Mouse (Mus musculus) left cerebral cortex, postnatal 25 days (tissue): Measurements from ENCODE around the gene Tspan4. TPM values are rescaled to one million over a fixed set of nuclear protein-coding genes. Genes with fewer than 3 reads are reported as not detected.

Source experiments
- DNase-seq, 2 experiments: peaks; one replicate each; pipeline ENCODE4 v3.0.0; 2022; ENCODE audit warnings: low spot score in 2 of 2, mixed read lengths in 1 of 2
- intact Hi-C: fragments of 180-260 bp; cut with DNase I; formaldehyde crosslinking; loops from one replicate; pipeline ENCODE4 v1.15.1; 2025
- total RNA-seq, 2 experiments: library from RNA; stranded (reverse); gene quantifications; 2 replicates each; pipeline ENCODE4 v1.2.3; 2021

The Tspan4 gene
- 10 to 100 TPM; 13.8 to 16.6 TPM for total RNA-seq

DNA sequence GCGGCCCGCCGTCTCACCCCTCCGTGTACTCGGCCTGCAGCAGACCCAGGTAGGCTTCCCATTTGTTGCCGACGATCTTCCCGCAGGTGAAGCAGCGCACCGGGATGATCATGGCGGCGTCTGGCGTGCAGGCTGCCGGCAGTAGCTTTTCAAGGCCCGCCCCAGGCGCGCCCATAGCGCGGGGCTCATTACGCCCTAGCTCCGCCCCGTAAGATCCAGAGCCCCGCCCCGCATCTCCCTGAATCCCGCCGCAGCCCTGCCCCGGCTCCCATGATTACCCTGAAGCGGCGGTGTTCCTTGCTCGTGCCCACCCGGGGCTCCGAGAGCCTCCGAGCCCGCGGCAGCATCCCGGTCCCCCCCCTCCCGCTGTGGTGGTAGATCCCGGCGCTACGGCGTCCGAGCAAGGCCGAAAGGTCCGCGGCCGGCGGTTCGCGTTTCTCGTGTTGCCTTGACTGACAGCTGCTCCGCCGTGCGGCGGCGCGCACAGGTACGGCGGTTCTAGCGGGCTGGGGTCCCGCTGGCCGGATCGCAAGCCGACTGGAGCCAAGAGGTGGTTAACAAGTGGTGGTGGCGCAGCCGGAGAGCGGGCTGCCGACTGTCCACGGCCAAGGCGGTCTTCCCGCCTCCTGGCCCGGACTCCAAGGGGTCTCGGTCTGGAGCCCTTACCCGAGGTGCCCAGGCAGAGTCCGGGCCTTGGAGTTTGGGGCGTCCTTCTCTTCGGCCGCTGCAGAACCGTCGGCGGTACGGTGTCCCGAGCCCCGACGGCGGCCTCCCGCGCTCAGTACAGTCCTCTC is at the start of gene Tspan4, which contains the start of gene Polr2l:
Tspan4 (plus strand) TSS at position 230 of the 794 bp plus-strand sequence.
Polr2l (minus strand) TSS at position 122 of the 794 bp plus-strand sequence.
- intact Hi-C loops = no loop called here
- DNase-seq = peak; percentile 85 to 87

DNA sequence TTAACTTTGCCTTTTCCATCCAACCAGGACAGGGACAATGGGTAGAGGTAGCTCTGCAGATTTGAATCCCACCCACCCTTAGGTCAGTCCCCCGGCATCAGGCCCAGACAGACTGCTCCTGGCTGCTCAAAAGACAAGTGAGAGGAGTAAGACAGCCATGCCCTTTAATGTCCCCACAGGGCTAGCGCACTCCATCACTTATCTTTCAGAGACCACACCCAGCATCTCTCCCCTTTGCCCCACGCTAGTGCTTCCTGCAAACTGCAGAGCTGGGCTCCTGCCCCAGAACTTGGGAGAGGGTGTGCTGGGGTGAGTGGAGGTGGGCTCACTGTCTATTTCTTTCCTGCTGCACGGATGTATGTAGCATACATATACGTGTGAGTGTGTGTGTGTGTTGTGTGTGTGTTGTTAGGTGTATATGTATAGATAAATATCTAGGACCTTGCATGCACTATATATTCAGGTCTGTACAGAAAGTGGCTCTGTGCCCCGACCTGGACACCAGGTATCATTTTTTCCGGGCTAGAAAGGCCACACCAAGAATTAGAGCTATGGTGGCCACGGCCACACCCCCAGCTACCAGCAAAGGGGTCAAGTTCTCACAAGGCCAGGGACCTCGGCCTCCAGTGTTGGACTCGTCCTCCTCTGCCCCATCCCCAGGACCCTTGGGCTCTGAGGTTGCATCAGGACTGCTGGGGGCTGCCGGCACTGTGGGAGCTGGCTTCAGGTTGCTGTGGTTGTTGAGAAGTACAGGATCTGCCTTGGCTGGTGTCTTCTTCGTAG is 47.9 kb upstream of the Tspan4 start:
- intact Hi-C loops = no loop called here
- DNase-seq = no peak

DNA sequence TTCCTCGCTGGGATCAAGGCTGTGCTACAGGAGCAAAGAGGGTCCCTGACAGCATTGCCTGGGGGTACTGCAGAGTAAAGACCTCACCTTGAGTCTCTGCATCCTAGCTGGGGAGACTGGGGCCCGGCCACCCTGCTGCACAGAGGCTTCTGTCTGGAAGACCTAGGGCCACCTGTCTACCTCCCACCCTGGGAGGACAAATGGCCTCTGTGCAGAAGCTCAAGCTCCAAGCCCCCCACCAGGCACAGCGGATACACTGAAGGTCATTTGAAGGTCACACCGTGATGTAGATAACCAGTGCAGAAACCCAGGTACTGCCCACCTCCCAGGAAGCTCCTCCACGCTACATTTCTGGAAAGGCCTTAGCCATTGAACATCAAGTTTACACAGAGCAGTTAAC is 46.3 kb upstream of the Tspan4 start:
- intact Hi-C loops = no loop called here
- DNase-seq = no peak

DNA sequence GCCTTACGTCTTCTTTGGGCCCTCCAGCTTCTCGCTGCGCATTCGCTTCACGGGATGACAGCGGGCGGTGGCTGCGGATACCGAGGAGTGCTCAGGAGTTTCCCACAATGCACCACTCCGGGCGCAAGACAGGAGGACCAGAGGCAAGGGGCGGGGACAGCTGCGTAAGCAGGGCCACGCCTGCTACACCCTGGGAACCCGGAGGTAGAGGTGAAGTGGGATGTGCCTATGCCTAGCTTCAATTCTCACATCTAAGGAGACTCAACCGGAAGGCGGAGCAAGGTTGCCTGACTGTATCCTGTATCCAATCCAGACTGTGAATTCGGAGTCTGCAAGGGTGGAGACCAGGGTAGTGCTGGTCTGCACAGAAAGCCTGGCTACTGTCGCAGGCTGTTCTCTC is 45.7 kb upstream of the Tspan4 start, which contains the start of gene Cend1:
Cend1 (minus strand) TSS at position 182 of the 400 bp plus-strand sequence.
- peak; percentile 90 to 97 for DNase-seq
- intact Hi-C loops = no loop called here

DNA sequence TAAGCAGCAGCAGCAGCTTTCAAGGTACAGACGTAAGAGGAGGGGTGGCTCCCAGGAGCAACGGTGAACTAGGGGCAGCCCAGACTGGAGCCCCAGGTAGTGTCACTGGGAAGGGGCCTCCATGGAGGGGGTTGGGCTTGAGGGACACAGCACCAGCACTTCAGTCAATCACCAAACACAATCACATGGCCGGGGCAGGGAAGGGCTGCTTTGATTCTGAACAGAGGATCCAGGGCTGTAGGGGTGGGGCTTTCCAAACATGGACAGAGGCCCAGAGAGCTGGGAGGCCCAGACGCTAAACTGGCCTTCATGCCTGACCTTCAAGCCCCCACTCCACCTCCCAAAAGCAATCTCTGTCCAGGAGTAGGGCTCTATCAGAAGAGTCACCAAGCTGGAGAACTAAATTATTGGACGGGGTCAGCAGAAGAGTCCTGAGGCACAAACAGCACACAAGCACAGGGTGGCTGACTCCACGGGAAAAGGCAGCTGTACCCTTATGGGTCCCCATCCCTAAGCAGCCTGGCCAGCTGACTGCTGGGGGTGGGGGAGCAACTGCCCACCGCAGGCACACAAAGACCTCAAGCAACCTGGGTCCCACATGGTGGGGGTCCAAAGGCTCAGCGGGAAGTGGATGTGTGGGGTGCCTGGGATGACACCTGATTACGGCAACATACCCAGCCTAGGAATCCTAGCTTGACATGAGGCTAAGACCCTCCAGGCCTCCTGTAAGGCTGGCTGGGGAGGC is 45.0 kb upstream of the Tspan4 start:
- DNase-seq = no peak
- intact Hi-C loops = no loop called here

DNA sequence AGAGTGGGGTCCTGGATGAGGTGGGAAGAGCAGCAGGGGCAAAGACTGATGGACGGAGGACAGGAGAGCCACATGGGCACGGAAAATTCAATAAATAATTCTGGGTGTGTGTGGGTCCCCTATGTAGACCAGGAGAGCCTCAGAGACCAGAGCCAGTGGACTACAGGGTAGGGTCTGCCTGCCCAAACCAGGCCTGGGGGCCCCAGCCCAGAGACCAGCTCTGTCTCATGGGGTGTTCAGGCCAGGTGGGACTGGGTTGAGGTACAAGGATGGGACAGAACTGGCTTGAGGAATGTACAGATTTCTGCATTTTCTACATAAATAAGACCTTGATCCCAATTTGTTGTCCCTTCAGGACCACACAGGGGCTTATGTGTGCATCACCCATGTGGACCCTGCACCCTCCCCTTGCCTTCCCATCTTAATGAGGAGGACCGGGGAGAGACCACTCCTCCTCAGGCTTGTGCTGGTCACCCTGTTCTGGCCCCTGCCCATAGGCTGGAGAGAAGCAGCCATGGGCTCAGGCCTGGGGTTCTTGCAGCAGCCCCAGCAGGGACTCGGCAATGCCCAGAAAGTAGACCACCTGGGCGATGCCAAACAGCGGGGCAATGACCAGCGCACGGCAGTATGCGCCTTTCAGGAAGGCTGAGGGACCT is 44.3 kb upstream of the Tspan4 start:
- intact Hi-C loops = no loop called here

DNA sequence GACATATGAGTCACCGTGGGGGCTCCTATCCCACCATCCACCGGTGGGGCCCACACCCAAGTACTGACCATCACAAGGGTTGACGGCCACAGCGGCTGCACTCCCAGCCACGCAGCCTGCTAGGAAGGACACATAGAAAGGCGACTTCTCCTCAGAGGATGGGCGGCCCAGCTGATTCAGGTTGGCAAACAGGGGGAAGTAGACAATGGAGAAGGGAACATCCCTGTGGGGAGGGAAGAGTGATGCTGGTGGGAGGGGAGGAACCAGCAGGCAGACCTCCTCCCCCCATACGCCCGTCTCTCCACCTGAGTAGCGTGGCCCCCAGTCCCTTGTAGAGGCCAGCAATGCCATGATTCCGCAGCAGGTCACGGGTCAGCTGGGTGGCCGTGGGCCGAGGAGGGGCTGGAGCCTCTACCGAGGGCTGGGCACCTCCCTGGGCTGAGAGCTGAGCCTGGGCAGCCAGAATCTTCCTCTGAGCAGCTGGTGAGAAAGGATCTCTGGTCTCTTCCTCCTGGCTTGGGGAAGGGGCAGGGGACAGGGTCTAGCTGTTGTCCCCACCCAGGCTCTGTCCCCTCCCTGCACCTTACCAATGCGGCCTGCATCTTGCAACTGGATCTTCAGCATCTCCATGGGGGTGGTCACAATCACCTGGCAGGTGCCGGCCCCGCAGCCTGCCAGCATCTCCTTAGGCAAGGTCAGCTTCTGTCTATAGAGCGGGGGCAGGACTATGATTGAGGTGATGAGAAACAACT is 43.4 kb upstream of the Tspan4 start:
- DNase-seq = no peak
- intact Hi-C loops = no loop called here

More for the DNA sequence above, 44.3 kb upstream of the Tspan4 start:
- no peak for DNase-seq

DNA sequence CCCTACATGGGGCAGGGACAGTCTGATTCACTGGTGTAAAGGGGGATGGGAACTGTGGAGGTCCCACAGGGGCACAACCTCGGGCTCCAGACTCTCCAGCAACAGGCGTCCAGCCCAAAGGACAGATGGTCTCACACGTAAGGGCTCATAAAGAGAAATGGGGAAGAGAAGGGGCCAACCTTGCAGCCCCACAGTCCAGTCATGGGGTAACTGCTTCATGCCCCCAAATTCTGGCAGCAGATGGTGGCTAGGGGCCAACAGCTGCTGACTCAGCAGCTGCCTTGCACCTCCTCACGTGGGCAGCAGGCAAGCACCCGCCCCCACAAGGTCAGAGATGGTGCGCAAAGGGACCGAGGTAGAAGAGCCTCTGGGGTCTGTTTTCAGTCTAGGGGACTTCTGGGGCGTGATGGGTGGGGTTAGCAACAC is 42.8 kb upstream of the Tspan4 start:
- DNase-seq = peak in 1 of 2 experiments; percentile 24
- intact Hi-C loops = no loop called here

DNA sequence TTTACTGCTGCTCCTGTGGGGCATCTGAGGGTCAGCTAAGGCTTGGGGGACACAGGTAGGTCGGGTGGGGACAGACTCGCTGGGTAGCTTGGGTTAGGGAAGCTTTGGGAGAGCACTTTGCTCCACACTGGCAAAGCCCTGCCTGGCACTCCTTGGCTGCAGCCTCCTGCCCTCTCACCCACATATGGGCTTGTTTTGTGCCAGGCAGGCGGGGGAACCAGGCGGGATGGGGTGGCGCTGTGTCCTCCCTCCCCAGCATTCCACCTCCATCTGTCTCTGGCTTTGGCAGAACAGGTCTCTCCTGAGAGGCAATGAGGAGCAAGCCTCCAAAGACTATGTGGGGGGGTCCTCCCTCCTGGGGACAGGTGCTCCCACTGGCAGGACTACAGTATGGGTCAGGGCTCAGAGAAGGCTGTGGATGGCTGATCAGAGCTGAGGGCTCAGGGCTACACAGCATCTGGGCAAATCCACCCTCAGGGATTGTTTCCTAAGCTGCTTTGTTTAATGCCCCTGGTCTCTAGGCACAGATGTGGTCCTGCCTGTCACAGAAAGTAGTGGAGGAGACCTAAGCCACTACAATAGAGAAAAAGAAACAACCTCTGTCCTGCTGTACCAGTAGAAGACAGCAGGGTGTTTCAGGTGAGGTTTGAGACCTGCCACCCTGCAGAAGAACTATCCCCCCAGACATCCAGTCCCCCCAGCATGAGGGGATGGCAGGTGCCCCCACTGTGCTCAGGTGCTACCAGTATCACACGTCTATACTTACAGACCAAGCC is 42.1 kb upstream of the Tspan4 start:
- DNase-seq = peak in 1 of 2 experiments; percentile 41
- intact Hi-C loops = no loop called here

DNA sequence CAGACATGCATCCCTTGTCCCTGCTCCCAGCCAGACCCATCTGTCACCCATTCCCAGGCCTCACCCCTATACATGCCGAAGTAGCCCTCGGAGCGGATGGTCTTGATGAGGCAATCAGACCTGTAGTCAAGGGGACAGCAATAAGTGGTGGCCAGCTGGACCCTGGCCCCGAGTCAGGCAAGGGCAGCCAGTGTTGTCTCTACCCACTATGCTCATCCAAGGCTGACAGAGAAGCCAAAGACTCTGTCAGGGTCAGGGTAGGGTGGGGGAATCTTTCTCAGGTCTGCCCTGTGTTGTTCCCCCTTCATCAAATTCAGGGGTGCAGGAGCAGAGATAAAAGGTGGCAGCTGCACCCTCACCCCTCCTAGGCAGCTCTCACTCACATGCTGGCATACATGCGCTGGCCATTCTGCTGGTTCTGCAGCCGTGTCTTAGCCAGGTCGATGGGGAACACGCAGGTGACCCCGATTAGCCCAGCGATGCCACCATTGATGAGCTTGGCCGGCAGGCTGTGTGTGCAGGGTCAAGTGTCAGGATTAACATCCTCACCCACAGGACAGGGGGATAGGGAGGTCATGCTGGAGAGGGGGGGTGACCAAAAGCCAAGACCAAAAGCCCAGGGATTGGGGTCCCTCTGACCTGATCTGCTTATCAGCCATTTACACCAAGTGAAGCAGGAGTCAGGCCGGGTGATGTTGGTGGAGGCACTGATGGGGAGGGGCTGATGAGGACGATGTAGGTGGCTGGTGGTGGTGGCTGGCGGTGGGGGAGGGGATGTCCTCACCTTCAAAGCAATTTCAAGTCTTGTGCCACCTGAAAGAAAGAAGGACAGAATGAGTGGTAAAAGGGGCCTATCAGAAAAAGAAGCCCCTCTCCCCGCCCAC is 41.3 kb upstream of the Tspan4 start:
- no peak for DNase-seq
- intact Hi-C loops = loop anchor here (2.0 kb wide), 1 partner anchor 19 kb away; the partner anchor contains the start of gene Gatd1

DNA sequence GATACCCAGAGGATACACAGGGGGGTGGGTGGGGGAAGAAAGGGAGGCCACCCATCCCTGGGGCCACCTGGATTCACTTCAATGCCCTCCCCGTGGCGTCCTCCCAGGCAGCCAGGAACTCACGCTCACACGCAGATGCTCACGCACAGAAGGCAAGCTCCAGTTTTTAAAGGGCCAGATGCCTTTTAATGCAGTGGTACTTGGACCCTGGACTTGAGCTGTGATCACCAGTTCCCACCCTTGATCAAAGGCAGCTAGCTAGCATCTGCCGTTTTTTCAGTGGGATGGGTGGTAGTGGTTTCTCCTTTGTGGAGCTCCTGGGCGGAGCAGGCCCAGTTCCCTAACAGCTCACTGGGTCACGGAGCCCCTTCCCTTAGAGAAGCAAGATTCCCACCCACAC is 40.6 kb upstream of the Tspan4 start:
- peak; percentile 77 to 89 for DNase-seq
- intact Hi-C loops = loop anchor here (2.0 kb wide), 1 partner anchor 20 kb away; the partner anchor contains the start of gene Gatd1

DNA sequence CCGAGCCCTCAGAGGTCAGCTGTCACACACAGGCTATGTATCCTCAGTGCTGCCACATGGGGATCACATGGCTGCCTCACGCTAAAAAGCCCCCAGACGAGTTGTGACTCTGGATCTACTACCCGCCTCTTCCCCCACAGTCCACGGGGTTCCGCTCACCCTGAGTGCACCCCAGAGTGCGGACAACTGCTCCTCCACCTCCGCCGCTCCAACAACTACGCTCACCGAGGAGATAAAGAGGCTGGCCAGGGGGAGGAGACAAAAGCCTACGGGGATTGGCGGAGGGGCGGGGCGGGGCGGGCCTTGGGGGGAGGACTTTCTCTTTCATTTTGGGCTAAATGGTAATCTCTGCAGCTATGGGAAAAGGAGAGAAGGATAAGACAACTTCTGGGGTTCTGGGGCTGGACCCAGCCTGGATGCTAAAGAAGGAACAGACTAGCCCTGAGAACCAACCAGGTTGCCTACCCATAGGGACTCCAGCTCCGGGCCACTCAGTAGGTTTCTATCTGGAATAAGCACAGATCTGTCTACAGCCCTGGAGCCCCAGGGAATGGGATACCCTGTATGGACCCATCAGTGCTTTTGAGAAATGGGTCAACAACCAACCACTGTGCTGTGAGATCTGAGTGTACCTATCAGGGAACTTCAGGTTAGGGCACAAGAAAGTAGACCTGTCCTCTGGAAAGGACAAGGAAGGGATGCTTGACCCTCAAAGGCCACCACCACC is 39.7 kb upstream of the Tspan4 start:
- intact Hi-C loops = loop anchor here (2.0 kb wide), 1 partner anchor 20 kb away; the partner anchor contains the start of gene Gatd1
- DNase-seq = peak; percentile 51 to 69

DNA sequence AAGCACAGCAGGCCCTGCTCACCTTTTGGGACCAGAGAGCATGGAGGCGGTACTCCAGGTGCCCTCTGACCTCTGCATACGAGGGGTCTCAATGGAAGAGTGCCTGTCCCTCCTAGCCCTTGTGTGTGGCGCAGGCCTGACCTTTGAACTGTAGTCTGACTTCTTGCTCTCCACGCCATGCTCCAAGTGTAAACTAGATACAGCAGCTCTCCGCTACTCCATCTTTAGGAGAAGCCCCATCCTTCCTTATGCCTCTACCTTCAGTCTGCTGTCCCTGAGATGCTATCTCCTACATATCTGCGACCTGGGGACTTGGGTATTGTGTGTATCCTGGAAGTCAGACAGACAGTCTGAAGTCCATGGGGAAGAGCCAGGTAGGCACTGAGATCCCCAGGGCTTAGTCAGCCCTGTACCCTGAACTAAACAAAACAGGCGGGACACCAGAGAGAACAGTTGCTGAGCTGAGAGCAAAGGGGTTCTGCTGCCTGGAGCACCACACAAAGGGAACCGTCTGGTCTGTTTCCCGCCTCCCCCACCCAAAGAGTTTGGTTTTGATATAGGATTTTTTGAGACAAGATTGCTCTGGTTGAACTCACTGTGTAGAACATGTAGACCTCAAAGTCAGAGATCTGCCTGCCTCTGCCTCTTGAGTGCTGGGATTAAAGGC is 39.1 kb upstream of the Tspan4 start:
- no peak for DNase-seq
- intact Hi-C loops = loop anchor here (2.0 kb wide), 1 partner anchor 21 kb away; the partner anchor contains the start of gene Gatd1

DNA sequence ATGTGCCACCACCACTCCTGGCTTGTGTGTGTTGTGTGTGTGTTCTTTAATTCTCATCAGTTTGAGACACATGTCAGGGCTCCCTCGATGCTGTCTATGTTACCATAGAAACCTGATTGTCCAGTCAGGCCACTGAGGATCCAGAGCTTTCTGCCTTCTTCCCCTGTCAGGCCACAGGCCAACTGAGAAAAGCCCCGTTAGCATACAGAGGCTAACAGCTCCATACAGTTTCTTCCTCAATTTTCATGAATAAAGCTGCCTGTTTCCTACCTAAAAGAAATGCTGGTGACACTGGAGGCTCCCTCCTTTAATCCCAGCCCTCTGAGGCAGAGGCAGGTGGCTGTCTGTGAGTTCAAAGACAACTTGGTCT is 38.5 kb upstream of the Tspan4 start:
- no peak for DNase-seq
- intact Hi-C loops = no loop called here
